Mouse (Mus musculus) ES-Bruce4 (cell line): Measurements from ENCODE around the gene Dnajb4.

Experiments used
- CTCF ChIP-seq: IDR thresholded peaks from one replicate; pipeline ENCODE4 v1.8.1; 2011; ENCODE audit warnings: low read depth, low read length
- EP300 ChIP-seq: IDR thresholded peaks from 2 replicates; pipeline ENCODE4 v1.6.1; 2011; ENCODE audit warnings: low read depth, low read length; ENCODE audit not compliant: insufficient read depth
- POLR2A ChIP-seq: IDR thresholded peaks from one replicate; pipeline ENCODE4 v1.8.1; 2011; ENCODE audit warnings: low read length; ENCODE audit not compliant: insufficient read depth

DNA sequence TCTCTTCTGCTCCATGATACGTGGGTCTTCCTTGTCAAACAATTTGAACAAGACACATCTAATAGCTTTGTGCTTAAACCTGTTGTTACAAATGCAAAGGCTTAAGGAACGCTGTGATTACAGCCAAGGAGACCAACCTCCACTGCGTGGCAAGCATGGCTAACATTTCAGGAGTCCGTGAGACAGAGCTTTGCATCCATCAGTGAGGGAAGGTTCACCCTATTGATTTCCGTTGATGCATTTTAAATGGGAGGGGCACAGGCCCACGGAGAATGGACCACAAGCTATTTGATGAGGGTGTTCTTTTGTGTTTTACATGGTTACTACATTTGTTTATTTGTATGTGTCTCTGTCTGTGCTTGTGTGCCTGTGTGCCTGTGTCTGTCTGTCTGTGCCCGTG is 81.5 kb downstream of the Dnajb4 start:
- no peak for TF ChIP-seq CTCF
- TF ChIP-seq EP300, result no peak
- TF ChIP-seq POLR2A, result no peak
